Mouse (Mus musculus) liver, embryonic 14.5 days (tissue): ENCODE results near the gene Hc.

Source experiments
- CTCF ChIP-seq: IDR thresholded peaks from 2 replicates; pipeline ENCODE4 v1.5.1; 2016; ENCODE audit warnings: antibody characterized with exemption, low read depth, control low read depth
- EP300 ChIP-seq: IDR thresholded peaks from 2 replicates; pipeline ENCODE4 v1.6.1; 2016; ENCODE audit warnings: antibody characterized with exemption, low read depth

GRCm38 (mm10) chr2:35104843-35105242, 43.6 kb upstream of the Hc start:
- no peak for TF ChIP-seq EP300
- no peak for TF ChIP-seq CTCF
